Mouse (Mus musculus) embryonic fibroblast, embryonic 13.5 days (primary cell): ENCODE results near the gene Zfp503.

Experiments used
- CTCF ChIP-seq: IDR thresholded peaks from 2 replicates; pipeline ENCODE4 v1.5.1; 2011; ENCODE audit warnings: mild to moderate bottlenecking, control low read depth, low read length, moderate library complexity, borderline replicate concordance; ENCODE audit not compliant: insufficient read depth
- POLR2A ChIP-seq: IDR thresholded peaks from 2 replicates; pipeline ENCODE4 v1.6.1; 2011; ENCODE audit warnings: low read depth, mild to moderate bottlenecking, control low read depth, low read length, moderate library complexity

DNA sequence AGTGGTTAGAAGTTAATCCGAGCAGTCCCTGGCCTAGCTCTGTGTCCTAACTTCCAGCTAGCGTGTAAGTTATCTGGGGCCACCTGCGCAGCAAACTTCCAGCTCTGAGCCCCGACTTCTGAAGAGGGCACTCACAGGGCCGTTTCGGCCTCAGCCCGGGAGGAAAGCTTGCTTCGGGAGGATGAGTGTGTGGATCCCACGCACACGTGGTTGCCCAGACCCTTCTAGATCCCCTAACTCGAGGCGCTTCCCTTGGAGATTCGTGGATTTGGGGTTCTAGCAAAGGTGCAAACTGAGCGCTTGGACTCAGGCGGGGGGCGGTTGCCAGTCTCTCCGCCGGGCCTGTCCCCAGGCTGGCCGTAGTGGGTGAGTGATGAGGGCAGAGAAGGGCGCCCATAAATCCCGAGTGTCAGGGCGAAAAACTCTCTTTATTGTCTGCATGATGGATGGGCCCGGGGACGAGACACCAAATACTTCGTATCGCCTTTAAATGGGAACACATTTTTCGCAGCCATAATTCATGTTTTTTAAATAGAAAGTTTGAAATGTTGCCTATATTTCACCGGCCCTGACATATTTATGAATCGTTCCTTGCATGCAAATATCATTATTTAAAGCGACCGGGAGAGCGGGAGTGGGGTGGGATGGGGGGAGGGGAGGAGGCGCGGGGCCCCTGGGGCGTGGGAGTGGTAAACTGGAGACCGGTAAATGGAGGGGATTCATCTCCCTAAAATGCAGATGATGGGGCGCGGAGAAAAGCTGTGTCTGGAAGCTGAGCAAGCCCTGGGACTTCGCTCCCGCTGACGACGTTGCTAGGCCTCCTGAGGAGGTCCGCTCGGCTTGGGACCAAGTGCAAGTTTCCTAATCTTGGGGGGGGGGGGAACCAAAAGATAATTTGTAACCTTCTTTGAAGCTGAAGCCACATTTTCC lies 4.9 kb upstream of the Zfp503 start:
- TF ChIP-seq CTCF (no peak), POLR2A (peak; percentile 20; the same call in 1 of the 2 replicates)
